Mouse (Mus musculus) hindbrain, embryonic 16.5 days (tissue): ENCODE measurements around the gene Olfr1308. TPM values are rescaled to one million over a fixed set of nuclear protein-coding genes. Genes with fewer than 3 reads are reported as not detected.

Source experiments
- ATAC-seq: fragments of 200-750 bp; cut with Nextera tagmentation; 2 replicates; pipeline ENCODE4 v1.8.0; 2017; ENCODE audit warnings: moderate TSS enrichment, moderate library complexity
- H3K27ac ChIP-seq: fragments of 300-500 bp; sonication (generic); 2 replicates; pipeline ENCODE4 v1.5.1; 2014; ENCODE audit warnings: low read depth, mild to moderate bottlenecking, control low read depth, low read length, moderate library complexity
- H3K27me3 ChIP-seq: fragments of 300-500 bp; sonication (generic); replicated peaks from 2 replicates; pipeline ENCODE4 v1.6.1; 2014; ENCODE audit warnings: low read length; ENCODE audit not compliant: control insufficient read depth, insufficient read depth
- H3K36me3 ChIP-seq: fragments of 300-500 bp; sonication (generic); 2 replicates; pipeline ENCODE4 v1.6.1; 2014; ENCODE audit warnings: mild to moderate bottlenecking, low read length, moderate library complexity, mixed read lengths; ENCODE audit not compliant: control insufficient read depth, insufficient read depth
- H3K4me1 ChIP-seq: fragments of 300-500 bp; sonication (generic); 2 replicates; pipeline ENCODE4 v1.6.1; 2014; ENCODE audit warnings: low read depth, low read length; ENCODE audit not compliant: control insufficient read depth, insufficient read depth
- H3K4me2 ChIP-seq: fragments of 300-500 bp; sonication (generic); 2 replicates; pipeline ENCODE4 v1.6.1; 2014; ENCODE audit warnings: mild to moderate bottlenecking, low read length, control low read depth, moderate library complexity
- H3K4me3 ChIP-seq: fragments of 300-500 bp; sonication (generic); 2 replicates; pipeline ENCODE4 v1.5.1; 2014; ENCODE audit warnings: mild to moderate bottlenecking, low read length, control low read depth, moderate library complexity
- H3K9ac ChIP-seq: fragments of 300-500 bp; sonication (generic); 2 replicates; pipeline ENCODE4 v1.6.1; 2014; ENCODE audit warnings: low read depth, mild to moderate bottlenecking, control low read depth, low read length, moderate library complexity
- H3K9me3 ChIP-seq: fragments of 300-500 bp; sonication (generic); 2 replicates; pipeline ENCODE4 v1.6.1; 2014; ENCODE audit warnings: mild to moderate bottlenecking, low read length, moderate library complexity; ENCODE audit not compliant: control insufficient read depth
- WGBS: fragments of 180-500 bp; shearing (Covaris S2); extraction: QIAGEN DNeasy Blood & Tissue Kit; methylation state at CpG from one replicate; pipeline ENCODE4 v1.1.7; 2014; 5-methylcytosine and 5-hydroxymethylcytosine counted together
- polyA plus RNA-seq: library from polyadenylated mRNA; unstranded; fragments of >200 nt; fragmentation: Nextera tagmentation; extraction: Ambion mirVana; gene quantifications from 2 replicates; pipeline ENCODE4 v1.2.1, GENCODE M21; 2015

The Olfr1308 gene
- polyA plus RNA-seq = not detected in 2 replicates

GRCm38 (mm10) chr2:111964844-111965243 is at the start of gene Olfr1308:
TSS of gene Olfr1308 (minus strand) at chr2:111964944.
- no peaks in the 10 kb centered on the region for H3K27me3 ChIP-seq
- H3K27ac ChIP-seq = no peak within 1 kb of the TSS
- H3K9me3 ChIP-seq = no peaks in the 10 kb centered on the region
- H3K4me3 ChIP-seq = no peak within 1 kb of the TSS
- H3K36me3 ChIP-seq = no peaks in the 10 kb centered on the region
- 60% methylated on average over 1 of the region's 1 CpGs for WGBS
- H3K4me1 ChIP-seq = no peaks in the 10 kb centered on the region
- no peak for ATAC-seq
- H3K9ac ChIP-seq = no peak within 1 kb of the TSS
- no peak within 1 kb of the TSS for H3K4me2 ChIP-seq

- no peak within 1 kb of the TSS for H3K4me3 ChIP-seq
- no peak within 1 kb of the TSS for H3K9ac ChIP-seq
- no peaks in the 10 kb centered on the region for H3K27me3 ChIP-seq
- ATAC-seq = no peak
- H3K27ac ChIP-seq = no peak within 1 kb of the TSS
- no peaks in the 10 kb centered on the region for H3K36me3 ChIP-seq
- no peaks in the 10 kb centered on the region for H3K9me3 ChIP-seq
- no peaks in the 10 kb centered on the region for H3K4me1 ChIP-seq
- H3K4me2 ChIP-seq = no peak within 1 kb of the TSS
These were observed 47.9 kb upstream of the Olfr1308 start, which contains the start of gene Olfr1310 for GRCm38 (mm10) chr2:112012608-112013007. TSS of gene Olfr1310 (minus strand) at chr2:112012708.

- Histone ChIP-seq H3K27me3 (no peaks in the 10 kb centered on the region), H3K4me3 (no peak within 1 kb of the TSS), H3K4me2 (no peak within 1 kb of the TSS), H3K9ac (no peak within 1 kb of the TSS), H3K9me3 (no peaks in the 10 kb centered on the region), H3K27ac (no peak within 1 kb of the TSS), H3K4me1 (no peaks in the 10 kb centered on the region), H3K36me3 (no peaks in the 10 kb centered on the region)
- no peak for ATAC-seq
- WGBS = 65% methylated on average over 1 of the region's 1 CpGs
These were observed 25.4 kb upstream of the Olfr1308 start, which contains the start of gene Olfr1309 for GRCm38 (mm10) chr2:111990181-111990580. TSS of gene Olfr1309 (minus strand) at chr2:111990281.

DNA sequence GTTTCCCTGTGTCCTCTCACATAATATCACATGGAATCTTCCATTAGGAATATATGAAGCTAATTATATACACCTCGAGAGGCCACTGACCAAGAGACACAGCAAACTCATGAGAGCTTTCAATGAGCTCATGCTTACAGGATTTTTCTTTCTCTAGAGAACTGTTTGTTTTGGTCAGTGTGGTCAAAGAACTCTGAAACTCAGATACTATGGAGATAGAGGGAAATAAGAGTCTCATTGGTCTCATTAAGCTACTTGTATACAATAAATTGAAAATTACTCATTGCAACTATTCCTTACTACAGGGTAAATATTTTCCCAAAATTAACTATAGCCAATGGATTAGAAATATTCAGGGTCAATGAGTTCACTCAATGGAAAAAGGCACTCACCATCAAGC is 15.4 kb downstream of the Olfr1308 start, which contains the start of gene Olfr1307:
Olfr1307 (minus strand) TSS at position 101 of the 400 bp plus-strand sequence.
- H3K9me3 ChIP-seq = no peaks in the 10 kb centered on the region
- no peak for ATAC-seq
- H3K9ac ChIP-seq = no peak within 1 kb of the TSS
- WGBS = 84% methylated on average over 1 of the region's 1 CpGs
- no peak within 1 kb of the TSS for H3K27ac ChIP-seq
- H3K4me3 ChIP-seq = no peak within 1 kb of the TSS
- H3K4me2 ChIP-seq = no peak within 1 kb of the TSS
- H3K36me3 ChIP-seq = no peaks in the 10 kb centered on the region
- H3K27me3 ChIP-seq = no peaks in the 10 kb centered on the region
- no peaks in the 10 kb centered on the region for H3K4me1 ChIP-seq

DNA sequence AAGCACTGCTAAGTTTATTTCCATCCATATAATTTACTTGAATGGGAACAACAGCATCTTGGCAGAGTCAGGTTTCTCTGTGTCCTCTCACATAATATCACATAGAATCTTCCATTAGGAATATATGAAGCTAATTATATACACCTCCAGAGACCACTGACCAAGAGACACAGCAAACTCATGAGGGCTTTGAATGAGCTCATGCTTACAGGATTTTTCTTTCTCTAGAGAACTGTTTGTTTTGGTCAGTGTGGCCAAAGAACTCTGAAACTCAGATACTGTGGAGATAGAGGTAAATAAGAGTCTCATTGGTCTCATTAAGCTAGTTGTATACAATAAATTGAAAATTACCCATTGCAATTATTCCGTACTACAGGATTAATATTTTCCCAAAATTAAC is 48.6 kb downstream of the Olfr1308 start, which contains the start of gene Olfr1306:
Olfr1306 (minus strand) TSS at position 101 of the 400 bp plus-strand sequence.
- no peak for ATAC-seq
- 100% methylated on average over 1 of the region's 1 CpGs for WGBS
- Histone ChIP-seq H3K4me3 (no peak within 1 kb of the TSS), H3K9me3 (no peaks in the 10 kb centered on the region), H3K36me3 (no peaks in the 10 kb centered on the region), H3K27ac (no peak within 1 kb of the TSS), H3K4me1 (no peaks in the 10 kb centered on the region), H3K9ac (no peak within 1 kb of the TSS), H3K4me2 (no peak within 1 kb of the TSS), H3K27me3 (no peaks in the 10 kb centered on the region)

Other genes with a start within 250 kb of the Olfr1308 start
- gene Olfr1301, start 213.9 kb downstream of the Olfr1308 start, polyA plus RNA-seq = not detected in 2 replicates
- gene Olfr1302, start 187.5 kb downstream of the Olfr1308 start, polyA plus RNA-seq = not detected in 2 replicates
- not detected in 2 replicates for gene Olfr1303, start 144.6 kb downstream of the Olfr1308 start, polyA plus RNA-seq
- not detected in 2 replicates for gene Olfr1305, start 87.8 kb downstream of the Olfr1308 start, polyA plus RNA-seq
- not detected in 2 replicates for gene Olfr1306, start 48.7 kb downstream of the Olfr1308 start, polyA plus RNA-seq
- gene Olfr1307, start 15.5 kb downstream of the Olfr1308 start, polyA plus RNA-seq = 0.01 TPM in 1 of 2 replicates, not detected in the other
- gene Olfr1309, start 25.3 kb upstream of the Olfr1308 start, polyA plus RNA-seq = not detected in 2 replicates
- not detected in 2 replicates for gene Olfr1310, start 47.8 kb upstream of the Olfr1308 start, polyA plus RNA-seq
- not detected in 2 replicates for gene Olfr1311, start 59.5 kb upstream of the Olfr1308 start, polyA plus RNA-seq
- not detected in 2 replicates for gene Olfr1312, start 85.3 kb upstream of the Olfr1308 start, polyA plus RNA-seq
- gene Olfr1313, start 112.9 kb upstream of the Olfr1308 start, polyA plus RNA-seq = not detected in 2 replicates
- gene Olfr1314, start 131.8 kb upstream of the Olfr1308 start, polyA plus RNA-seq = not detected in 2 replicates
- gene Olfr1315-ps1, start 150.5 kb upstream of the Olfr1308 start, polyA plus RNA-seq = not detected in 2 replicates
- not detected in 2 replicates for gene Olfr1316, start 170.0 kb upstream of the Olfr1308 start, polyA plus RNA-seq
- gene Olfr1317, start 175.4 kb upstream of the Olfr1308 start, polyA plus RNA-seq = not detected in 2 replicates
- gene Olfr1318, start 189.3 kb upstream of the Olfr1308 start, polyA plus RNA-seq = 0.04 and 0.10 TPM in 2 replicates